Mouse (Mus musculus) embryonic facial prominence, embryonic 10.5 days (tissue): Measurements from ENCODE around the gene Krtap24-1. TPM values are rescaled to one million over a fixed set of nuclear protein-coding genes. Genes with fewer than 3 reads are reported as not detected.

Experiments
- DNase-seq: peaks from one replicate; pipeline ENCODE4 v3.0.0-alpha.2; 2017; ENCODE audit warnings: low spot score
- H3K27ac ChIP-seq: fragments of 300-500 bp; sonication (generic); replicated peaks from 2 replicates; pipeline ENCODE4 v1.5.1; 2016; ENCODE audit warnings: mild to moderate bottlenecking
- H3K27me3 ChIP-seq: fragments of 300-500 bp; sonication (generic); replicated peaks from 2 replicates; pipeline ENCODE4 v1.6.1; 2016; ENCODE audit warnings: low read depth, mild to moderate bottlenecking; ENCODE audit not compliant: poor library complexity, severe bottlenecking
- H3K36me3 ChIP-seq: fragments of 300-500 bp; sonication (generic); replicated peaks from 2 replicates; pipeline ENCODE4 v1.6.1; 2016; ENCODE audit warnings: mild to moderate bottlenecking, moderate library complexity
- H3K4me1 ChIP-seq: fragments of 300-500 bp; sonication (generic); 2 replicates; pipeline ENCODE4 v1.6.1; 2016
- H3K4me3 ChIP-seq: fragments of 300-500 bp; sonication (generic); 2 replicates; pipeline ENCODE4 v1.5.1; 2016; ENCODE audit warnings: mild to moderate bottlenecking, moderate library complexity
- H3K9me3 ChIP-seq: fragments of 300-500 bp; sonication (generic); 2 replicates; pipeline ENCODE4 v1.6.1; 2016; ENCODE audit warnings: mild to moderate bottlenecking
- WGBS: fragments of 180-500 bp; shearing (Covaris S2); methylation state at CpG from one replicate; pipeline ENCODE4 v1.1.7; 2016; 5-methylcytosine and 5-hydroxymethylcytosine counted together
- polyA plus RNA-seq: library from polyadenylated mRNA; unstranded; fragments of >200 nt; fragmentation: Nextera tagmentation; extraction: Ambion mirVana; gene quantifications from 2 replicates; pipeline ENCODE4 v1.2.1, GENCODE M21; 2016

The Krtap24-1 gene
- not detected in 2 replicates for polyA plus RNA-seq

GRCm38 (mm10) chr16:88611922-88612321 is at the start of gene Krtap24-1:
Gene Krtap24-1 (minus strand): TSS chr16:88612279.
- 95% methylated on average over 8 of the region's 8 CpGs for WGBS
- H3K27me3 ChIP-seq = no peaks in the 10 kb centered on the region
- no peak within 1 kb of the TSS for H3K4me3 ChIP-seq
- no peaks in the 10 kb centered on the region for H3K4me1 ChIP-seq
- no peak within 1 kb of the TSS for H3K27ac ChIP-seq
- H3K9me3 ChIP-seq = no peaks in the 10 kb centered on the region
- no peaks in the 10 kb centered on the region for H3K36me3 ChIP-seq
- no peak for DNase-seq

GRCm38 (mm10) chr16:88657426-88657825 is 45.3 kb upstream of the Krtap24-1 start:
- DNase-seq = no peak
- Histone ChIP-seq H3K27ac (no peak overlapping the region), H3K27me3 (no peaks in the 10 kb centered on the region), H3K4me1 (no peaks in the 10 kb centered on the region), H3K9me3 (no peaks in the 10 kb centered on the region), H3K4me3 (no peak overlapping the region), H3K36me3 (no peaks in the 10 kb centered on the region)
- 62% methylated on average over 1 of the region's 1 CpGs for WGBS

GRCm38 (mm10) chr16:88651952-88652351 is 39.9 kb upstream of the Krtap24-1 start:
- no peak overlapping the region for H3K27ac ChIP-seq
- H3K4me1 ChIP-seq = 0 out of 2 replicates have a peak, but pooled peaks cover 4% of the 10 kb centered on the region
- H3K9me3 ChIP-seq = no peaks in the 10 kb centered on the region
- no peaks in the 10 kb centered on the region for H3K27me3 ChIP-seq
- H3K4me3 ChIP-seq = no peak overlapping the region
- DNase-seq = no peak
- H3K36me3 ChIP-seq = no peaks in the 10 kb centered on the region
- 72% methylated on average over 2 of the region's 2 CpGs for WGBS

- WGBS = 79% methylated on average over 1 of the region's 1 CpGs
- 0 out of 2 replicates have a peak, but pooled peaks cover 4% of the 10 kb centered on the region for H3K4me1 ChIP-seq
- H3K36me3 ChIP-seq = no peaks in the 10 kb centered on the region
- H3K9me3 ChIP-seq = no peaks in the 10 kb centered on the region
- no peak overlapping the region for H3K27ac ChIP-seq
- no peaks in the 10 kb centered on the region for H3K27me3 ChIP-seq
- no peak overlapping the region for H3K4me3 ChIP-seq
- no peak for DNase-seq
Observed at GRCm38 (mm10) chr16:88651082-88651481, 39.0 kb upstream of the Krtap24-1 start.

GRCm38 (mm10) chr16:88647358-88647846 is 35.3 kb upstream of the Krtap24-1 start, which contains the start of gene Krtap26-1:
Gene Krtap26-1 (minus strand): TSS chr16:88647796.
- Histone ChIP-seq H3K27me3 (no peaks in the 10 kb centered on the region), H3K27ac (no peak within 1 kb of the TSS), H3K4me3 (no peak within 1 kb of the TSS), H3K4me1 (0 out of 2 replicates have a peak, but pooled peaks cover 4% of the 10 kb centered on the region), H3K9me3 (no peaks in the 10 kb centered on the region), H3K36me3 (no peaks in the 10 kb centered on the region)
- DNase-seq = no peak
- 89% methylated on average over 10 of the region's 10 CpGs for WGBS

- 88% methylated on average over 8 of the region's 8 CpGs for WGBS
- H3K9me3 ChIP-seq = no peaks in the 10 kb centered on the region
- H3K4me1 ChIP-seq = 0 out of 2 replicates have a peak, but pooled peaks cover 4% of the 10 kb centered on the region
- H3K36me3 ChIP-seq = no peaks in the 10 kb centered on the region
- no peak overlapping the region for H3K4me3 ChIP-seq
- H3K27me3 ChIP-seq = no peaks in the 10 kb centered on the region
- no peak for DNase-seq
- H3K27ac ChIP-seq = no peak overlapping the region
Observed at GRCm38 (mm10) chr16:88646366-88647111, 34.5 kb upstream of the Krtap24-1 start.

GRCm38 (mm10) chr16:88640053-88640452 is 28.0 kb upstream of the Krtap24-1 start:
- 88% methylated on average over 3 of the region's 3 CpGs for WGBS
- Histone ChIP-seq H3K27me3 (no peaks in the 10 kb centered on the region), H3K27ac (no peak overlapping the region), H3K36me3 (no peaks in the 10 kb centered on the region), H3K9me3 (no peaks in the 10 kb centered on the region), H3K4me1 (0 out of 2 replicates have a peak, but pooled peaks cover 2% of the 10 kb centered on the region), H3K4me3 (no peak overlapping the region)
- no peak for DNase-seq

GRCm38 (mm10) chr16:88635142-88635541 is 23.1 kb upstream of the Krtap24-1 start:
- Histone ChIP-seq H3K27me3 (no peaks in the 10 kb centered on the region), H3K4me1 (0 out of 2 replicates have a peak, but pooled peaks cover 4% of the 10 kb centered on the region), H3K4me3 (no peak overlapping the region), H3K9me3 (no peaks in the 10 kb centered on the region), H3K36me3 (no peaks in the 10 kb centered on the region), H3K27ac (no peak overlapping the region)
- WGBS = 48% methylated on average over 4 of the region's 4 CpGs
- DNase-seq = no peak

- H3K27me3 ChIP-seq = no peaks in the 10 kb centered on the region
- WGBS = 82% methylated on average over 4 of the region's 4 CpGs
- no peaks in the 10 kb centered on the region for H3K36me3 ChIP-seq
- H3K27ac ChIP-seq = no peak overlapping the region
- no peak for DNase-seq
- 0 out of 2 replicates have a peak, but pooled peaks cover 4% of the 10 kb centered on the region for H3K4me1 ChIP-seq
- no peaks in the 10 kb centered on the region for H3K9me3 ChIP-seq
- H3K4me3 ChIP-seq = no peak overlapping the region
Observed at GRCm38 (mm10) chr16:88631474-88631873, 19.4 kb upstream of the Krtap24-1 start.

GRCm38 (mm10) chr16:88627566-88627965 is 15.5 kb upstream of the Krtap24-1 start, which contains the start of gene 2310079G19Rik:
Gene 2310079G19Rik (minus strand): TSS chr16:88627666.
- no peaks in the 10 kb centered on the region for H3K27me3 ChIP-seq
- no peak for DNase-seq
- H3K36me3 ChIP-seq = no peaks in the 10 kb centered on the region
- no peak within 1 kb of the TSS for H3K4me3 ChIP-seq
- no peaks in the 10 kb centered on the region for H3K4me1 ChIP-seq
- H3K9me3 ChIP-seq = no peaks in the 10 kb centered on the region
- H3K27ac ChIP-seq = no peak within 1 kb of the TSS
- 95% methylated on average over 4 of the region's 4 CpGs for WGBS

- Histone ChIP-seq H3K4me1 (no peaks in the 10 kb centered on the region), H3K9me3 (no peaks in the 10 kb centered on the region), H3K27me3 (no peaks in the 10 kb centered on the region), H3K36me3 (no peaks in the 10 kb centered on the region), H3K27ac (no peak overlapping the region), H3K4me3 (no peak overlapping the region)
- WGBS = 79% methylated on average over 4 of the region's 4 CpGs
- DNase-seq = no peak
Observed at GRCm38 (mm10) chr16:88612712-88613111, 633 bp upstream of the Krtap24-1 start.

GRCm38 (mm10) chr16:88604570-88604969 is 7.5 kb downstream of the Krtap24-1 start:
- WGBS = 87% methylated on average over 6 of the region's 6 CpGs
- peaks cover 29% of the 10 kb centered on the region for H3K4me1 ChIP-seq
- no peaks in the 10 kb centered on the region for H3K9me3 ChIP-seq
- no peak overlapping the region for H3K27ac ChIP-seq
- no peaks in the 10 kb centered on the region for H3K27me3 ChIP-seq
- H3K36me3 ChIP-seq = no peaks in the 10 kb centered on the region
- no peak overlapping the region for H3K4me3 ChIP-seq
- DNase-seq = no peak

GRCm38 (mm10) chr16:88602464-88602863 is 9.6 kb downstream of the Krtap24-1 start:
- 32% methylated on average over 1 of the region's 1 CpGs for WGBS
- H3K27me3 ChIP-seq = no peaks in the 10 kb centered on the region
- H3K4me3 ChIP-seq = no peak overlapping the region
- no peaks in the 10 kb centered on the region for H3K36me3 ChIP-seq
- DNase-seq = no peak
- no peaks in the 10 kb centered on the region for H3K9me3 ChIP-seq
- H3K4me1 ChIP-seq = peaks cover 31% of the 10 kb centered on the region
- no peak overlapping the region for H3K27ac ChIP-seq
